Mouse (Mus musculus): ENCODE measurements around the gene Rpl24. TPM values are rescaled to one million over a fixed set of nuclear protein-coding genes. Genes with fewer than 3 reads are reported as not detected.
A peak's percentile ranks its signal among the peaks of the same experiment; 100 is the strongest.

The Rpl24 gene
- total RNA-seq, 2 experiments from 2014 or later: 367 to 413 TPM

DNA sequence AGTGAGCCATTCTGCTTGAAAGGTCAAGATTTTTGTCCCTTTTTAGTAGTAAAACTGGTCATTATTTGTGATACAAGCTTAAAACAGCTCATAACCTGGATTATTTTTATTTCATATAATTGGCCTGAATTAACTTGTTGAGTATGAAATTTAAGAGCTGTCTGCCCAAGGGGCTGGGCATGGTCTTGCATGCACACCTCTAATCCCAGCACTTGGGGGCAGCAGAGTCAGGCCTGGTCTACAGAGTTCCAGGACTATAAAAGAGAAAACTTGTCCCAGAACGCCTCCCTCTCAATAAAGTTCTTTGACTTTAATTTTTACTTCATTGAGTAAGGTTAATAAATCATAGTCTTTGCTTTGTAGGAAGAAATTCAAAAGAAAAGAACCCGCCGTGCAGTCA is 3.1 kb downstream of the Rpl24 start:
- peak in 1 of 2 experiments; percentile 27 for DNase-seq (ENCODE audit: extremely low spot score in 1 of 2, low spot score in 1 of 2)

- no peak for DNase-seq (ENCODE audit: extremely low spot score in 1 of 2, low spot score in 1 of 2)
Measured at GRCm38 (mm10) chr16:55970416-55970815, 4.3 kb downstream of the Rpl24 start.

DNA sequence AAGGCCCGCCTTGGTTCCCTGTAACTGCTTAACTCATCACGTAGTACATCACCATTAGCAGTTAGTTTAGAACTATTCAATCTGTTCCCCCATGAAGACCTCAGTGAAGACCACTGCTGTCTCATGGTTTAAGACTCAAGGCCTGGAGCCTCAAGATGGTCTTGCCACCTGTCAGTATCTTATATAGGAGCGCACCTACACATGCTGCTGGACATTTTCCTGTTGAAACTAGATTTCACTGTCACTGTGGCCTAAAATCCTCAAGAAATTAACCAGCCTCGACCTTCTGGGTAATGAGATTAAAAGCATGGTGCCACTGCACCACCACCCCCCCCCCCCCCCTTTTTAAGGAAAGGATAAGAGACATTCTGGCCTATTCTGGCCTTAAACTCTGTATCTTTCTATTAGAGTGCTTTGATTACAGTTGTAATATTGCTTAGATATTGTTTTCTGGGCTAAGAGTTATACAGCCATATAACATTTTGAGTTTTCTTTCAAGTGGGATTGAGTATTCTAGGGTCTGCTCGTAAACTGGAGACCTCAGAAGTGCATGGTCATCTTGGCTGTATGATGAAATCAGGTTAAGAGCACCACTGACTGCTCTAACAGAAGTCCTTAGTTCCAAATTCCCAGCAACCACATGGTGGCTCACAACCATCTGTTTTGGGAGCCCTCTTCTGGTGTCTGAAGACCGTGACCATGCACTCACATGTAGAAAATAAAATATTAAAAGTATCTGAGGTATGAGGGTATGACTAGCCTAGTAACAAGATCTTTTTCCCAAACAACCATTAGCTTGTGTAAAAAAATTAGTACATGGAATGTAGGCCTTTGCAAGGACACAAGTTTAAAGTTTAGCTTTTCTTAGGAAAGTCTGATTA is 5.9 kb downstream of the Rpl24 start:
- no peak for DNase-seq (ENCODE audit: extremely low spot score in 1 of 2, low spot score in 1 of 2)

GRCm38 (mm10) chr16:55972626-55973201 is 6.6 kb downstream of the Rpl24 start:
- DNase-seq (ENCODE audit: extremely low spot score in 1 of 2, low spot score in 1 of 2): no peak

- DNase-seq (ENCODE audit: extremely low spot score in 1 of 2, low spot score in 1 of 2): peak; percentile 98 to 99
Measured at GRCm38 (mm10) chr16:55973431-55974255, 7.6 kb downstream of the Rpl24 start, which contains the start of gene Zbtb11. TSS of gene Zbtb11 (plus strand) at chr16:55973883.

GRCm38 (mm10) chr16:55974256-55974902 is 8.3 kb downstream of the Rpl24 start:
- peak; percentile 73 to 74 for DNase-seq (ENCODE audit: extremely low spot score in 1 of 2, low spot score in 1 of 2)

- no peak for DNase-seq (ENCODE audit: extremely low spot score in 1 of 2, low spot score in 1 of 2)
Measured at GRCm38 (mm10) chr16:55974903-55975285, 8.8 kb downstream of the Rpl24 start.

GRCm38 (mm10) chr16:55986001-55986400 is 19.9 kb downstream of the Rpl24 start:
- DNase-seq (ENCODE audit: extremely low spot score in 1 of 2, low spot score in 1 of 2): no peak

DNA sequence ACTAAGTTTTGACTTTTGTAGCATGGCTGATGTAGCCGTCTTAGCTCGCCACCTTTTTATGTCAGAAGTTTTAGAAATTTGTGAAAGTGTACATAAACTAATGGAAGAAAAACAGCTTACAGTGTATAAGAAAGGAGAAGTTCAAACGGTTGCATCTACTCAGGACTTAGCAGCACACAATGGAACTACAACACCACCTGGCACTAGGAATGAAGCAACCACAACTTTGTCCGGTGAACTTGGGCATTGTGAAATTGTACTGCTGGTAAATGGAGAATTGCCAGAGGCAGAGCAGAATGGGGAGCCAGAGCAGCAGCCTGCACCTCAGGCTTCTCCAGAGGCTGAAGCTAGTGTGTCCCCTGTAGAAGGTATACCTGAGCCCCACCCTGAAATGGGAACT is 24.2 kb downstream of the Rpl24 start:
- DNase-seq (ENCODE audit: extremely low spot score in 1 of 2, low spot score in 1 of 2): no peak

- DNase-seq (ENCODE audit: extremely low spot score in 1 of 2, low spot score in 1 of 2): no peak
Measured at GRCm38 (mm10) chr16:55994235-55994634, 28.2 kb downstream of the Rpl24 start.

- DNase-seq (ENCODE audit: extremely low spot score in 1 of 2, low spot score in 1 of 2): no peak
Measured at GRCm38 (mm10) chr16:56006798-56007197, 40.7 kb downstream of the Rpl24 start.

DNA sequence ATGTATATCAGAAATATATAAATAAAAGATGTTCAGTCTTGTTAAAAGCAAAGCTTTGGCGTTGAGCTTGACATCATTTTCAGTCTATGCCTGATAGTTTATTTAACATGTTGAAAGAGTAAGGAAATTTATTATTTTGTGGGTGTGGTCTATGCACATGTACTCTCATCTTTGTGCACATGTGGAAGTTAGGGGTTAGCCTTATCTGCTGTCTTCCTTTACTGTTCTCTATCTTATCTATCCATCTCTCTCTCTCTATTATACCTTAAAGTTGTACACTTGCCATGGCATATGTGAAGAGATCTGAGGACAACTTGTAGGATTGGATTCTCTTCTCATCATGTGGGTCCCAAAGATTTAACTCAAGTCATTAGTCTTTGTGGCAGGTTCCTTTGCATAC is 42.8 kb downstream of the Rpl24 start:
- no peak for DNase-seq (ENCODE audit: extremely low spot score in 1 of 2, low spot score in 1 of 2)

- no peak for DNase-seq (ENCODE audit: extremely low spot score in 1 of 2, low spot score in 1 of 2)
Measured at GRCm38 (mm10) chr16:56012789-56013743, 47.0 kb downstream of the Rpl24 start.

GRCm38 (mm10) chr16:56014076-56014475 is 48.0 kb downstream of the Rpl24 start:
- DNase-seq (ENCODE audit: extremely low spot score in 1 of 2, low spot score in 1 of 2): no peak

- no peak for DNase-seq (ENCODE audit: extremely low spot score in 1 of 2, low spot score in 1 of 2)
Measured at GRCm38 (mm10) chr16:56019660-56020059, 53.6 kb downstream of the Rpl24 start.

Data from layer of hippocampus, postnatal 25 days (tissue).